Mouse (Mus musculus): ENCODE data around the gene Psmf1.
A peak's percentile ranks its signal among the peaks of the same experiment; 100 is the strongest.

The Psmf1 gene

DNA sequence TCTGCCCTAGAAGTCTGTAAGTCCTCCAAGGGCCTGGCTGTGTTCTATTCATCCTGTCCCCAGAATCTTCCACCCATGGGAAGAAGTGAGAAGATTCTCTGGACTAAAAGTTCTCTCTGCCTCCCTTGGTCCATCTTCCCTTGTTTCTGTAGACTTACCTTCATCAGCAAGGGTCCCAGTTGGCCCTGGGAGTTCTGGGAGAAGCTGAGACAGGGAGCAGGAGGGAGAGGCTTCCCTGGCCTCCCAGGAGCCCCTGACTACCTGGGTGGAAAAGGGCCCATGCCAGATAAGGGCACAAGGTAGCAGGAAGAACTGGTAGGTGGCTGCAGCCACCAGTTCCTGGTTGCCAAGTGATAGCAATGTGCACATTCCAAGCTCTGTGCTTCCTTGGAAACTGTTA is at the start of gene Psmf1:
Gene Psmf1, minus strand, starts transcription at position 342 of the 400 bp plus-strand sequence.
- DNase-seq, result no peak

DNA sequence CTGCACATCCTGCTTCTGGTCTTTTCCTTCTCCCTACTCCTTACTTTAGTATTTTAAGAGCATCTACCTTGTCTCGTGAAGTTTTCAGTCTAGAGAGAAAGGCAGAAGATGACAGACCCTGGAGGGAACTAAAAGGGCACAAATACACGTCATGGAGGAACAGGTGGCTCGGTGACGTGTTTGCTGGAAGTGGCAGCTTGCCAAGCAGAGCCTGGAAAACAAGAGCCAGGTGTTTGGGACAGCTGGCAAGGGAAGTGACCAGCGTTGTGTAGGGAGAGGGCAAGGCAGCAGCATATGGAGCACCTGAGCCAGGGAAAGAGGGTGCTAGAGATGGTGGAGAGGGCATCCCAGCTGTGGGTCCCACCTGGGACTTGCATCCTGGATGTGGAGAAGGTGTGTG is 47.2 kb upstream of the Psmf1 start:
- no peak for DNase-seq

DNA sequence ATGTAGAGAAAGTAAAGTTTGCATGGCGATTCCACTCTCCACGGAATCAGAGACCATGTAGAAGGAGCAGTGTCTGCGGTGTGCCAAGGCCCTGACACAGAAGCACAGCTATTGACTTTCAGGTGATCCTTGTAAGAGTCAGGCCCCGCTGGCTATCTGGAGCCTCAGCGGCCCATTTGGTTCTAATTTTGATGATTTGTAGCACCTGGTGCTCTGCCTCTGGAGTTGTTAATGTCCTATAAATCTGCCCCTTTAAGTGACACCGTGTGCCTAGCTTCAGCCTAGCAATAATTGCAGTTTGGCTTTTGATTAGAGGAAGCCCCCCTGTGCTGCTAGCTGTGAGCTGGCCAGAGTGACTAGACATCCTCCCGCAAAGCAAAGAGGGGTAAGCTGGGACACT is 46.2 kb upstream of the Psmf1 start:
- DNase-seq, result no peak

DNA sequence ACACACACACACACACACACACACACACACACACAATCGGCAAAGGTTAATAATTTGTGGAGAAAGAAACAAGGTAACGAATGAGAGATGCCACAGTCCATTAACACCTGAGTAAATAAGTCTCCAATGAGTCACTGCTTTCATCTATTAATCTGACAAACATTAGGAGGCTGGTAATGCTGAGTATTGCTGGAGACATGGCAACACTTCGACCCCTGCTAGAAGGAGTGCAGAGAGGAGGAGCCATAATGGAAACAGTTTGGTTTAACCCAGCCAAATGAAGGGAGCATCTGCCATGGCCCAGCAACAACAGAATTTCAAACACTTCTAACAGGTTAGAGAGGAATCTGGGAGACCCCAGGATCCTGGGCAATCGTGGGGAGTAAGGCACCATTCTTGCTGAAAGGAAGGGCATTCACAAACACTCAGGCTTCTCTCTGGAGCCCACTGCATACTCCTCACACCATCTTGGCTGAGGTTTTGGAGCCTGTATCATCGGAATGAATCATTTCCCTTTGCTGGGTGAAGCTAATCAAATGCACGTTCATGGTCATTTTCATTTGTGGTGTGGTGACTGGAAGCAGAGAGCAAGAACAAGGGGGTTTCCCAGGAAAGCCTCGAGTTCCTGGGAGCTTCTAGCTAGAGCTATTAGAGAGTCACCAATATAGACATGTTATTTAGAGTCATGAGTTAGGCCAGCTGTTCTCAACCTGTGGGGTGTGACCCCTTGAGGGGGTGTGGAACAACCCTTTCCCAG is 44.4 kb upstream of the Psmf1 start:
- DNase-seq, result no peak

DNA sequence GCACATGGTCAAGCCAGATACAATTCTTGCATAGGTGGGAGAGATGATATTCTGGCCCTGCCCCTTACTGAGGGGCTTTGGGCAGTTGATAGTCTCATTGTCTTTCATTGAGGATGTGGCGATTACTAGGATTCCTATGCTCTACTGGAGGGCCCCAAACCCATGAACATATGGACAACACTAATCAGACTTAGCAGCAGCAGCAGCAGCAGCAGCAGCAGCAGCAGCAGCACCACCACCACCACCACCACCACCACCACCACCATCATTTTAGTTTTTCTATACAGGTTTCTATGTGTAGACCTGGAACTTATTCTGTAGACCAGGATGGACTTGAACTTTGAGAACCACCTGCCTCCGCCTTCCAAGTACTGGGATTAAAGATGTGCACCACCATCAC is 39.5 kb upstream of the Psmf1 start:
- DNase-seq, result no peak

DNA sequence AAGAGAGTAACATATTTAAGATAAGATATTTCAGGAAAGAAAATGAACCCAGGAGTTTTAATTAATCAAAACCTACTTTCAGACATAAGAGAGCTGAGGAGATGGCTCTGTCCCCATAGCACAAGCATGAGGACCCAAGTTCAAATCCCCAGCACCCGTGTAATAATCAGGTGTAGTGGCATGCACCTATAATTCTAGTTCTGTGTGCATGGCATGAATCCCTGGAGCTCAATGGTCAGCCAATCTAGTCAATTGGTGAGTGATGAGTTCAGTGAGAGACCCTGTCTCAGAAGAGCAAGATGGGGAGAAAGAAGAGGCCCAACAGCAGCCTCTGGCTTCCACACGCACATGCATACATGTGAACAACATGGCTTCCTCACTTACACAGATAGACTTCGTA is 33.4 kb upstream of the Psmf1 start:
- DNase-seq, result no peak

DNA sequence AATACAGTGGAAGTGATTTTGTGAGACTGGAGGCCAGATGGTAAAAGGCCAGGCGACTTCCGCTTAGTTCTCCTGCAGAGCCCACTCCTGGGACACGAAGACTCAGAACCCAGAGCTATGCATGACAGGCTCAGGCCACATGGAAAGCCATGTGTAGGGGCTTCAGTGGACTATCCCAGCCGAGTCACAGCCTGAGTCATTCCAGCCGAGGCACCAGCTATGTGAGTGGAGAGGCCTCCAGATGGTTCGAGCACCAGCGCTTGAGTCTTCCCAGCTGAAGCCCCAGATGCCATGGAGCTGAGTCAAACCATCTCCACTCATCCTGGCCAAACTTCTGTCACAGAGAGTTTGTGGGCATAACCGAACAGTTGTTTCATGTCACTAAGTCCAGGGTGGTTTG is 29.5 kb upstream of the Psmf1 start:
- DNase-seq, result peak; percentile 42 to 60

DNA sequence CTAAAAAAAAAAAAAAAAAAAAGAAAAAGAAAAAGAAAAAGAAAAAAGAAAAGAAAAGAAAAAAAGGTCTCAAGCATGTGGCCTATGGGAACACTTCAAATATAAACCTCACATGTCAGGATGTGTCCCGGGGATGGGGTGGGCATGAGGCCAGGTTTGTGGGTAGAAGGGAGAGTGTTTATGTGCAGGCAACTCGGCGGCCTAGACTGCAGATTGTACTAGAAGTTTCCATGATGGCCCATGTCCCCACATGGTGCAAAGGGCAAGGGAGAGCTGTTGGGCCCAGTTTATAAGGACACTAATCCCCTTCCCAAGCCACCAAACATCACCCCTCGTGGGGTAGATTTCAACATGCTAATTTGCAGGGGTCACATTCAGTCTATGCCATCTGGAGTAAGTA is 28.2 kb upstream of the Psmf1 start:
- DNase-seq, result peak; percentile 38 to 50

DNA sequence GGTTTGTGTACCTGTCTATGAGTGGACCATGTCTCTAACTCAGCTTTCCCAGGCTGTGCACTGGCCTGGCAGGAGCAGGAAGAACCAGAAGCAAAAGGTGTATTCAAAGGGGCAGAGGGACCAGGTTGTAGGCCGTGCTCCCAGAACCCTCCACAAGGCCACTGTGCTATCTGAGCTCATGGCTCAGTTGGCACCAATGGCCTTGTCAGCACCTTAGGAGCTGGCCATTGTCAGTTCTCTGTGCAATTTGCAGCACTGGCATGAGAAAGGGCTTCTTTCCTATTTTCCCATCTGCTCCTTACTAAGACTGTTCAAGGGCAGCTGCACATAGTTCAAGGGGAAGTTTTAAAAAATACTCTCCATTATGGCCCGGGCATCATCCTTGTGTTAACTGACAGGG is 20.6 kb upstream of the Psmf1 start:
- no peak for DNase-seq

DNA sequence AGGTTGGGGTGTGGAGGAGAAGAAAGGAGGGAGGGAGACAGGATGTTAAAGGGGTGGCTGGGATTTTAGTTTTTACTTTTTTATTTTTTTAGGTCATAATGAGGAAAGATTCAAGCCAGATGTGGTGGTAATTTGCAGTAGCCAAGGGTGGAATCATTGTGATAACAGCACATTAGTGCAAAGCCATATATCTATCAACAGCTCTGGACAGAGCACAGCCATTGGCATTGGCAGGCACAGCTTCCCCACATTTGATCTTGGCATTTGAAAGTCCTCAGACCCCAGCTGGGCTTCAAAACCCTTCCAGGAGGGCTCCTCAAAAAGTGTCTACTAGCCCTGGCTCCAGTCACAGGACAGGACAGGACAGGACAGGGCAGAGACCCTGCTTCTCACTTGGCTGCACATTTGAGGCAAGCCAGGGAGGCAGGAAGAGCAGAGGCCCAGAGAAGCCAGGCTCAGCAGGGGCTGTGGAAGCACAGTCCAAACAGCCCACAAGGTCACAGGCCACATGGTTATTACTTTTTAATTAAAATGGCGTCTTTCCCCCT is 14.9 kb upstream of the Psmf1 start:
- no peak for DNase-seq

DNA sequence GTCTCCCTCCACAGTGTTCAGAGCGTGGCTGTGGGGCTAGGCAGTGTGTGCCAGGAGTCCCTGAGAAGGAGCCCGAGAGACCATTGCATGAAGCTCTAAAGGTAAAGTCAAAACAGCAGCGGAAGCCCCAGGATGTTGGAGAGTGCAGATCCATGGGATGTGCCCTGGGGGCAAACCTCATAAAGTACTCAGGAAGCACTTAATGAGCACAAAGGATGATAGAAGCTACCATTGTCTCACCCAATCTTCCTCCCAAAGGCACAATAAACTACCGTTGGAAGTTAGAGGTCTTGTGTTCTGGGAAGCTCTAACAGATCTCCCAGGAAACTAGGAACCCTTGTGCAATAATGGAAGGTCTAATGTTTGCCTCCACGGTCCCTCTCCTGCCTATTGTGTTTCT is 13.5 kb upstream of the Psmf1 start:
- DNase-seq, result no peak

DNA sequence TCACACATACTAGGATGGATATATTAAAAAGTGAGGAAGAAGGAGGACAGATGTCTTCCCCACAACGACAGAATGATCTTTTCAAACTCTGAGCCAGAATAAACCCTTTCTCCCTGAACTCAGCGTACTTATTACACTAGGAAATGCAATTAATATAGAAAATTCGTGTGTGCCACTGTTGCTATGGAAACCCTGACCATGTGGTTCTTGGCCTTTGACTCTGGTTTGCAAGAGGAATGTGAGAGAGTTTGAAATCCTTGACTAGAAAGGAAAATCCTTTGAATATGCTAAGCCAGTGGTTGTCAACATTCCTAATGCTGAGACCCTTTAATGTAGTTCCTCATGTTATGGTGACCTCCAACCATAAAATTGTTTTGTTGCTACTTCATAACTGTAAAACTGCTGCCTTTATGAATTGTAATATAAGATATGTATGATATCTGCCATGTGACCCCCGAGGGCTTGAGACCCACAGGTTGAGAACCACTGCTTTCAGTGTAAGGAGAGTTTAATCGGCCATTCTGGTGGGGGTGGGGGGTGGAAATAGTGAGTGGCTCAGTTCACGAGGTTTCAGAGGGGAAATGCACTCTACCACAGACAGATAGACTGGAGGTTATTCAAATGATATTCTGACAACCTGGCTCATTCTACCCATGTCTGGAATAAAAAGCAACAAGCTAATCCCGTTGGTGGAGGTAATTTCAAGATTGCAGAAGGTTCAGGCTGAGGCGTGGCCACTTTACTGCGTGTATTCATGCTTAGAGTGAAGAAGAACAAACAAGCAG is 12.5 kb upstream of the Psmf1 start:
- no peak for DNase-seq

DNA sequence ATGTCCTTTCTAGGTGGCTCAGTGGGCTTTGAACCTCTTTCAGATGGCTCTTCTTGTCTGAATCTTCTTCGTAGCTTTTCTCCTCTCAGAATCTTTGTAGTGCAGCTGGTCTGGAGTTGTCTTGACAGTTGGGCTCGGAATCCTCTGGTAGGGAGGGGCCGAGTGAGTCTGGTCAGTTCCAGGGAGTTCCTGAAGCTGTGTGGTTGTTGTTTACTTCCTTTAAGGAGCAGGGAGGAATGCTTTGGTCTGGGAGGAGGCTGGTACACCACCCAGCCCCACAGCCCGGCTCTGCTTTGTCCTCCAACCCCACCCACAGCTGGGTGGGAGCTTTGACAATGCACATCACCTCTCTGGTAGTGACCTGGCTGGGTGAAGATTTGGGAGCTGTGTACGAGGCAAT is 7.3 kb upstream of the Psmf1 start:
- no peak for DNase-seq

DNA sequence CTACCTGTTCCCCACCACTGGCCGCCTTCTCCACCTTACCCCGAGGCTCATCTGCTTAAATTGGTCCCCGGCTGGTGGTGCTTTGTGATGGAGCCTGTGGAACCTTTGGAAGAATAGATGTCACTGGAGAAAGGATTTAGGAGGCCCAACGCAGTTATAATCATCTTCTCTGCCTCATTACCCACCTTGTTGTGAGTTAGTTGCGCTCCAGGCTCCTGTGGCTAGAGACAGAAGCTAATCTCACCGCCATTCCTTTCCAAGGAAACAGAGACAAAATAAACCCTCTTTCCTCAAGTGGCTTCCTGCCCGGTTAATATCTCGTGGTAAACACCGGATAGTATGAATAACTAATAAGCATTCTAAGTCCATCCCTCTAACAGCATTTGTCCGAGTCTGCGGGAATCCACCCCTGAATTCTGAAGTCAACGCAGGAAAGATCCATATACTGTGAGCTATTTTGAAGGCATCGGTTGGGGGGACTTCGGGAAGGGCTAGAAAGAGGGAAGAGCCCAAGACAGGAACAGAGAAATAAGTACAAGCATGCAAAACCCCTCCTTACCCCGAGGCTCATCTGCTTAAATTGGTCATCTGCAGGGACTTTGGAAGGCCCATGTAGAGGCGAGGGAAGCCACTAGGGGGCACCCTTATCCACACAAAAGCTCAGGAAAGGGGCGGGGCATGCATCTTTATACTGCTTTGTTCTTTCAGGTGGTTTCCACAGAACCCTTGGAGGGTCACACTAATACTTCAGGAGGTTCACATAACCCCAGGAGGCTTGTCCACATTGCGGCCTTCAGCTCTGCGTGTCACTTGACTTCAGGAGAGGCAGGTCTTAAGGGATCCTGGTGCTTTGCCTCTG is 4.1 kb upstream of the Psmf1 start:
- DNase-seq, result peak; percentile 91 to 92

DNA sequence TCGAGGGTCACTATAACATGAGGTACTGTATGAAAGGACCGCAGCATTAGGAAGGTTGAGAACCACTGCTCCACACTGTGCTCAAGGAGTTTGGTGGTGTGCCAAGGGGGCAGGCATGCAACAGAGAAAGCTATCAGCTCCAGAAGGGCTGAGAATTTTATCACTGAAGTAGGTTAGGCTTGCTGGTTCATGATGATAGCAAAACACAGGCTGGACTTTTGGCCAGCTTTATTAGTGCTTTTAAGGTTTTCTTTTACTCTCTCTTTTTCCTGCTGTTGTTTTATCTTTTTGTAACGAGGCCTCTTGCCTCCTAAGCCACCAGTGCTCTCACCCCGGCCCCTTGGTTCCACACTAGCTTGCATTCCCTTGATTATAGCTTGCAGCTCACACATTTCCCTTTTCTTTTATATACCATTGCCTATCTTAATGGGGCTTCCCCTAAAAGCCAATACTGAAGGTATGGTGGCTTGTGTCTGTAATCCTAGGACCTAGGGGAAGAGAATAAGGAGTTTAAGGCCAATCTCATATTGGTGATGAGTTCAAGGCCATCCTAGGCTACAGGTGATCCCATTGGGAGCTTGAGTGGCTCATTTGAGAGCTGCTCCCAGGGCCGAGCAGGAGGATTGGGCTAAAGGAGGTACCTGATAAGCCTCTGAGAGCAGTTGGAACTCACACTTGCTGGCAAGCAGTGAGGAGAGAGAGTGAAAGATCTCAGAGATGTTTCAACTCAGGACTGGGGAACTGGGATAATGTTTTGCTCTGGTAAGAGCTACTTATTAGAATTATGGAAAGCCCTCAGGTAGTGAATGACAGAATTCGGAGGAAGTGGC is 921 bp downstream of the Psmf1 start:
- no peak for DNase-seq

DNA sequence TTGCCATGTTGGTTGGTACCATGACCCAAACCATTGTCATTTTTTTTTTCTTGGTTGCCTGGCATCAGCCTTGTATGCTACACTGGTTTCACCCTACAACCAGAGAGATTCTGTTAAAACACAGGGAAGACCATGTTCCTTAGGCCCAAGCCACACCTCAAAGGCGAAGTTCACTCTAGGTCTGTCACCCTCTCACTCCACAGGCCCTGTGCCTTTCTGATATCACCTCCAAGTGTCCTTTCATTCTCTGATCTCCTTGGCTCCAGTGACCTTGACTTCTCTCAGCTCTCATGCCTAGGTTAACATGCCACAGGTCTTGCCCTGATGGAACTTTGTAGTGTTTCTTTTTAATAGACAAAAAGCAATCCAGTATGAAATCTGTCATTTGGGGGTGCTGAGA is 1.9 kb downstream of the Psmf1 start:
- DNase-seq, result no peak

DNA sequence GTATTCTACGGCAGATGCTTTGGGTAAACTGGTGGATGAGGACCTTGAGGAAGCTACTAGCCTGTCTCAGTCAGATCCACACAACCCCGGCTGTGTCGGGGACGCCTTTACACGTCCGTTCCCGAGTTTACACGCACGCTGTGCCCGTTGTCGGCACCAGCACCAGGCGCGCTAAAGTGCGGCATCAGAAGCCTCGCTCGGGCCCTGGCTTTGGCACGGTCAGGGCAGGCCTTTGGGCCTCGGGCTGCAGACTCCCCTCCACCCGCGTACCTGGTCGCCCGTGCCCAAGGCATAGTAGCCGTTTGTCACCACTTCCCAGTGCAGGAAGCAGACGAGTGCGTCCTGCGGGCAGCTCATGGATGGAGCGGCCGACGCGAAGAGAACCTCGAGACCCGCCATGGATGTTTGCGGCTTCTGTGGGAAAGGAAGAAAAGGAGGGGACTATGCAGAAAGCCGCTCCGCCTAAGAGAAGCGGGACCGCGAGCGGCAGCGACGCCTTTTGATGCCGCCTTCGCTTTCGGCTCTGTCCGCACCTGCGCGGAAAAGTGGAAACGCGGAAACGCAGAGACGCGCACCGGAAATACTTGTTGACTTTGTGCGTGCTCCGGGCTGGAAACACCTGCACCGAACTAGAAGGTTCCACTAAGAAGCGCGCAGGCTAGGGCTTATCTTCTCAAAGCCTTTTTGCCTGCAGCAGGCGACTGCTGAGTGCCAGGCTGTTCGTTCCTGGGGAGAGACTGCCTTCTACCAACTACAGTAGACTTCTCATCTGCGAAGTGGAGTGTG is 3.1 kb downstream of the Psmf1 start:
- peak; percentile 91 to 94 for DNase-seq

DNA sequence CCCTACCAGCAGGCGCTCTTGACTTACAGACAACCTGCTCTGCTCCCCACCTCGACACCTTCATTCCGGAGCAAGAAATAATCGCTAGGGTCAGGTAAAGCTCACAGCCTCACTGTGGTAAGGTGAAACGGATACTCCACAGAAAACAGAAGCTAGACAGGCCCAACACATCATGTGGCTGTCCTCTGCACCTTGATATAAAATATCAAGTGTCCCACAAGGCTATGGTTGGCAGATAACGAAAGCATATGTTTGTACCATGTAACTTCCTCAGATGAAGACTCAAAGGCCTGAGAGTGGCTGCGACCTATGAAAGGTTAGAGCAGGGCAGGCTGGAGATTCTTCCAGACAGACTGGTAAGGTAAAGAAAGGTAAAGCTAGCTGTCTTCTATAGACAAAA is 4.5 kb downstream of the Psmf1 start:
- DNase-seq, result no peak

DNA sequence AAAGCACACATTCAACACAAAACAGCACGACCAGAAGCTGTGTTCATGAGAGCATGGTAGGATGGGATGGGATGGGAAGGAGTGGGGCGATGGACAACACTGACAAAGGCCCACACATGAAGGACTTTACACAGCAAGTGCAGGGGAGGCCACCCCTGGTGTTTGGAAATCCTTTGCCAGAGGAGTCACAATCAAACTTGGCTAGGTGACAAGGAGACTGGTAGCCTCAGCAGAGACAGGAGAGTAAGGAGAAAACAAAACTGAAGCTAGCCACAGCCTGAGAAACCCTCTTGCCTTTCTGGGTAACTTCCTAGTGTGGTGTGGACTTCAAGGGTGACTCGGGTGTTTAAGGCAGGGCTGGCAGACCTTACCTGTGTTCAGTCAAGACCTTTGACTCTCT is 4.9 kb downstream of the Psmf1 start:
- DNase-seq, result peak in 1 of 2 experiments; percentile 20

DNA sequence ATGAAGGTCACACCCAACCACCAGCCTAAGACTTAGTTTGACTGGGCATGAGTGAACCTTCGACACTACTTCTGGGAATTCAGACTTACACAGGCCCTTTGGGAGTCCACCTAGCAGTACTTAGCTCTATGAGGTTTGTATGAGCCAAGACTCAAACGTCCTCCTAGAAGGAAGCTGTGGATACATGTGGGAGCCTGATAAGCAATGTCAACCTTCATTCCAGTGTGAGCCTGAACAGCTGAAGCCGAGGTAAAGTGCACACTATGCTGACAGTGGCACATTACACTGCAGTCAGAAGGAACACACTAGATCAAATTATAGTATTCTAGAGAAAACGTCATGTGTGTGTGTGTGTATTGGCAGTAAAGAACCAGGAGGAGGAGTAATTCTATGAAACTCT is 5.5 kb downstream of the Psmf1 start:
- no peak for DNase-seq

DNA sequence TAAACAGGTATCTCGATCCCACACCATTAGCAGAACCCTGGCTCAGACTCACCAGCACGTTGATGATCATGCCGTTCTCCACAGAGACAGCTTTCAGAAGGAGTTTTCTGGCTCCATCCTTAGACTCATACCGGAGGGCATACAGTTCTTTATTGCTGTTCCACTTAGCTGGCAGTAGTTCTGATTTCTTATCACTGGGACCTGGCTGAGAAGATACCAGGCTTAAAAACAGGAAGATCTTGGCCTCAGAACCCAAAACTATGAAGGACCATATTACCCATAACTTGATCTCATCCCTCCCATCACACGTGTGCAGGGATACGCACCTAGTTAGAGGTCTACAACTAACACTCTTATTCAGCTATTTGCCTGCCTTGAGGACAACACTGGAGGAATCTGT is 8.6 kb downstream of the Psmf1 start:
- no peak for DNase-seq

Measured in cerebellum, postnatal 10 days (tissue).